Mouse (Mus musculus): ENCODE results near the gene Sctr. TPM values are rescaled to one million over a fixed set of nuclear protein-coding genes. Genes with fewer than 3 reads are reported as not detected.

Sctr gene
- polyA plus RNA-seq (2015; fragmentation: Nextera tagmentation; extraction: Ambion mirVana) = 0.26 TPM in 1 of 2 replicates, not detected in the other

- H3K4me2 ChIP-seq = peak within 1 kb of the TSS; percentile 60
- peaks cover 35% of the 10 kb centered on the region for H3K27me3 ChIP-seq
- no peaks in the 10 kb centered on the region for H3K9me3 ChIP-seq
- whole genome bisulfite sequencing = 2% methylated on average over 39 of the region's 39 CpGs
- H3K9ac ChIP-seq = no peak within 1 kb of the TSS
- H3K36me3 ChIP-seq = no peaks in the 10 kb centered on the region
- H3K4me1 ChIP-seq = peaks cover 21% of the 10 kb centered on the region
- no peak within 1 kb of the TSS for H3K27ac ChIP-seq
- H3K4me3 ChIP-seq = peak within 1 kb of the TSS; percentile 37
- ATAC-seq (ENCODE audit: insufficient number of reproducible peaks, low FRiP score, low TSS enrichment, low read depth) = peak; percentile 48
Observed at GRCm38 (mm10) chr1:120006844-120007790, at the start of gene Sctr. Gene Sctr (plus strand): TSS chr1:120006894.

GRCm38 (mm10) chr1:119957716-119958222, 48.9 kb upstream of the Sctr start:
- no peak overlapping the region for H3K4me2 ChIP-seq
- H3K27me3 ChIP-seq = no peaks in the 10 kb centered on the region
- no peak overlapping the region for H3K9ac ChIP-seq
- ATAC-seq (ENCODE audit: insufficient number of reproducible peaks, low FRiP score, low TSS enrichment, low read depth) = no peak
- H3K36me3 ChIP-seq = no peaks in the 10 kb centered on the region
- WGBS = 51% methylated on average over 9 of the region's 9 CpGs
- H3K9me3 ChIP-seq = no peaks in the 10 kb centered on the region
- no peak overlapping the region for H3K4me3 ChIP-seq
- no peaks in the 10 kb centered on the region for H3K4me1 ChIP-seq
- H3K27ac ChIP-seq = no peak overlapping the region

- no peaks in the 10 kb centered on the region for H3K27me3 ChIP-seq
- H3K4me2 ChIP-seq = no peak overlapping the region
- 90% methylated on average over 4 of the region's 4 CpGs for WGBS
- H3K4me1 ChIP-seq = no peaks in the 10 kb centered on the region
- 0 out of 2 replicates have a peak, but pooled peaks have one; percentile 42 for ATAC-seq (ENCODE audit: insufficient number of reproducible peaks, low FRiP score, low TSS enrichment, low read depth)
- no peaks in the 10 kb centered on the region for H3K9me3 ChIP-seq
- no peak overlapping the region for H3K9ac ChIP-seq
- no peak overlapping the region for H3K4me3 ChIP-seq
- no peaks in the 10 kb centered on the region for H3K36me3 ChIP-seq
- H3K27ac ChIP-seq = no peak overlapping the region
Observed at GRCm38 (mm10) chr1:119959464-119959863, 47.2 kb upstream of the Sctr start.

DNA sequence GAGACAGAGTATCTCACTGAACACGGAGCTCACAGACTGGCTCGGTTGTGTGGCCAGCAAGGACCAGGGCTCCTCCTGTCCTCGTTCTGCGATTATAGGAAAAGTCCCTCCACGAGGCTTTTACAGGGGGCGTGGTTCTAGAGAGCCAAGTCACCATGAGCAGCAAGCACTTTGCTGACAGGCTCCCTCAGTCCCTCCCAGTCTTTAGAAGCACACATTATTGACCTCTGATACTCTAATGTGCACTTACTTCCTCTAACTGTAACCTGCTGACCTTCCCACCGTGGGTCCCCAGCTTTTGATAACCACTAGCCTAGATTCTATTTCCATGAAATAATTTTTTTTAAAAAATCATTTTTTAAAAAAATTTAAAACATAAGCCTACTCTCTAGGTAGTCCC, 46.8 kb upstream of the Sctr start:
- no peak for ATAC-seq (ENCODE audit: insufficient number of reproducible peaks, low FRiP score, low TSS enrichment, low read depth)
- no peaks in the 10 kb centered on the region for H3K9me3 ChIP-seq
- no peaks in the 10 kb centered on the region for H3K36me3 ChIP-seq
- H3K4me3 ChIP-seq = no peak overlapping the region
- no peak overlapping the region for H3K4me2 ChIP-seq
- no peaks in the 10 kb centered on the region for H3K27me3 ChIP-seq
- WGBS = 54% methylated on average over 7 of the region's 7 CpGs
- no peak overlapping the region for H3K9ac ChIP-seq
- no peak overlapping the region for H3K27ac ChIP-seq
- no peaks in the 10 kb centered on the region for H3K4me1 ChIP-seq

DNA sequence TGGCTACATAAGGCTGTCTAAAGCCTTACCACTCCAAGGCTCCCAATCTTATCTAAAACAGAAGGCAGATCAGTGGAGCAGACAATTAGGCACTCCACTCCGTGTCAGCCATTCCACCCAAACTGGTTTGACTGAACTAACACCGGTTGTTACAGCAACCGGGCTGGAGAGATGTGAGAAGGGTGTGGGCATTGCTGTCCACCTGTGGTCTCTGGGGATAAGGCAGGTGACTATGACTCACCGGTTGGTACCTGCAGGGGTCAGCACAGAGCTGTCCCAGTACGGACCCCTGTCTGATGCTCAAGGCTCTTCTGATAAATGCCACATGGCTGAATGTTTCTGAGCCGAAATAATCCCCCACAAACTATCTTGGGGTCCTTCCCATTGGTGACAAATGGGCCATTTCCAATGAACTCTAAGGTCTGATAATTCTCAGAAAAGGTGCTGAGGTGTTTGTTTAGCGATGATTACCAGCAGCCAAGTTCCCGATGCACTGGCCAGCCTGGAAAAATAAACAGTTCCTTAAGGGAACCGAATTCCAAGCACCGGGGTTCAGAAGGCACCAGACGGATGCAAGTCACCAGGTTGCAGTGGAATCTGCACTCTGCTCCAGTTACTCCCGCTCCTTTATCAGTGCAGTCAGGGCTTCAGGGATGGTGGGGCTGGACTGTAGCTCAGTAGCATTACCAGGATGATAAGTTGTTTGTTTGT, 40.7 kb upstream of the Sctr start:
- ATAC-seq (ENCODE audit: insufficient number of reproducible peaks, low FRiP score, low TSS enrichment, low read depth) = no peak
- no peaks in the 10 kb centered on the region for H3K36me3 ChIP-seq
- no peak overlapping the region for H3K9ac ChIP-seq
- no peaks in the 10 kb centered on the region for H3K9me3 ChIP-seq
- no peak overlapping the region for H3K27ac ChIP-seq
- no peak overlapping the region for H3K4me2 ChIP-seq
- H3K4me1 ChIP-seq = no peaks in the 10 kb centered on the region
- H3K27me3 ChIP-seq = no peaks in the 10 kb centered on the region
- H3K4me3 ChIP-seq = no peak overlapping the region
- 42% methylated on average over 12 of the region's 12 CpGs for WGBS

- ATAC-seq (ENCODE audit: insufficient number of reproducible peaks, low FRiP score, low TSS enrichment, low read depth) = no peak
Observed at GRCm38 (mm10) chr1:119973117-119973516, 33.6 kb upstream of the Sctr start.

DNA sequence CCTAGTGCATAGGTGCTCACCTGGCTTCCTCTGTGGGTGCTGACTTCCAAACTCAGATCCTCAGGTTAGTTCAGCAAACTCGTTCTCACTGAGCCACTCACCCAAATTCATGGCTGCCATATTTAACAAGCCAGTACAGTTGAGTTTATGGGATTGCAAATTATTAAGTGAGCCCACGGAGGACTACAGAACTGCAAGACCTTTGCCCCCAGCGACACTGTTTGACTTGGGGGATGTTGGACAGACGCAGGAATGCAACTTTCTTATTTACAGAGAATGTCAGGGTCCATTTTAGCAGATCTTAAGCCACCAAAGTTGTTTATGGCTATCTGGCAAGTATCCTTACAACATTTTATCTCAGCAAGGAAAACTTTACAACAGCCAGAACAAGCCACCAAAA, 31.6 kb upstream of the Sctr start:
- no peaks in the 10 kb centered on the region for H3K36me3 ChIP-seq
- no peak overlapping the region for H3K4me3 ChIP-seq
- H3K4me1 ChIP-seq = no peaks in the 10 kb centered on the region
- no peak overlapping the region for H3K9ac ChIP-seq
- no peaks in the 10 kb centered on the region for H3K27me3 ChIP-seq
- H3K9me3 ChIP-seq = no peaks in the 10 kb centered on the region
- no peak for ATAC-seq (ENCODE audit: insufficient number of reproducible peaks, low FRiP score, low TSS enrichment, low read depth)
- 60% methylated on average over 4 of the region's 4 CpGs for WGBS
- no peak overlapping the region for H3K4me2 ChIP-seq
- no peak overlapping the region for H3K27ac ChIP-seq

More at GRCm38 (mm10) chr1:119973117-119973516, 33.6 kb upstream of the Sctr start:
- Histone ChIP-seq H3K4me2 (no peak overlapping the region), H3K4me3 (no peak overlapping the region), H3K27me3 (no peaks in the 10 kb centered on the region), H3K27ac (no peak overlapping the region), H3K4me1 (no peaks in the 10 kb centered on the region), H3K36me3 (no peaks in the 10 kb centered on the region), H3K9me3 (no peaks in the 10 kb centered on the region), H3K9ac (no peak overlapping the region)
- WGBS = 25% methylated on average over 4 of the region's 4 CpGs

DNA sequence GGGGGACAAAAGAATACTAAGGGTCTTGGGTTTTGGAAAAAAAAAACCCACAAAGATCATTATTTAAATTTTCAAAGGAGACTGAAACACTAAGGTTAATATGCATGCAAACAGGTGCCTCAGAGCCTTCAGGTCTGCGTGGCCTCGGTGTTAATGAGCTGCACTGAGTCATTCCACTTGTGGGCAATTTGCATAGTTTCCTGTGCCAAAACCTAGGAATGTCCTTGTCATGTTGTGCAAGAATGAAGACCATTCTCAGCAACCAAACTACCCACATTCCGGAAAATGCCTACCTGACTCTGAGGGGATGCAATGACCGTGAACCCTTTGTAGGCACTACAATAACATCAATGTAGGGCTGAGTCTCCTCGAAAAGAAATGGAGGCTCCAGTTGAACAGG, 20.1 kb upstream of the Sctr start:
- ATAC-seq (ENCODE audit: insufficient number of reproducible peaks, low FRiP score, low TSS enrichment, low read depth) = no peak
- Histone ChIP-seq H3K9ac (no peak overlapping the region), H3K27me3 (no peaks in the 10 kb centered on the region), H3K36me3 (no peaks in the 10 kb centered on the region), H3K27ac (no peak overlapping the region), H3K4me3 (no peak overlapping the region), H3K4me1 (no peaks in the 10 kb centered on the region), H3K4me2 (no peak overlapping the region), H3K9me3 (no peaks in the 10 kb centered on the region)
- 76% methylated on average over 5 of the region's 5 CpGs for WGBS

DNA sequence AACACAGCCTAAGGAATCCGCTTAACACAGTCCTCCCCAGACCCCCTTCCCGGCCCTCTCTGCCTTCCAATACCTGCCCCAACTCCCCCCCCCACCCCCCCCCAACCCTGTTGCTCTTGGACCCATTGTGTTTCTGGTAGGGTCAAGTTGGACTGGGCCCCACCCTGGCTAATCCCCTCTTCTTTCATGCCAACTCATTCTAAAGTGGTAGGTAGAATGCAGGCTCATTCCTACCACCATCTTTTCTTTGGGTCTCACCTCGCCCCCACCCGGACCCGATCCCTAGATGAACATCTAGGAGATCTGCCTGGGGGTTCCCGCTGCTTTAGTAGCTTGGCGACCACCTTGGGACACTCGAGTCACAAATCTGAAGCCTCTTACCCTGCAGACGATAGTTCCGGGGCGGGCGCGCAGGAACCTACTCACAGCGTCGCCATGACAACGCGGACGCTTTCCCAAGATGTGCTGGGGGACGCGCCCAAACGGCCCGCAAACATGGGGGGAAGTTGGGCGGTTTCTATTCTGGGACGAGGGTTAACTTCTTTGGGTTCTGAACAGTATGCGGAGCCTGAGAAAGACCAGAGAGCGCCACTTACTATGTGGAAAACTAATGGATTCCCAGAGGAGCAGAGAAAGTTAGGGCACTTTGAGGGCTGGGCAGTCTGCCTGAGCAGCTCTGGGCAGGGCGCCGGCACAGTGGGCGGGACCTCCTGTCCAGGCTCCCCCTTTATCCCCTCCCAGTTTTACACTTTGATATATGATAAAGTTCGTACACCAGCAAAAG, 9.7 kb upstream of the Sctr start, which contains the start of gene Cfap221:
TSS of gene Cfap221 (minus strand) at position 437 of the 784 bp plus-strand sequence.
- Histone ChIP-seq H3K9ac (no peak within 1 kb of the TSS), H3K4me3 (peak within 1 kb of the TSS; percentile 50), H3K4me2 (peak within 1 kb of the TSS; percentile 78), H3K27me3 (no peaks in the 10 kb centered on the region), H3K4me1 (peaks cover 8% of the 10 kb centered on the region), H3K27ac (no peak within 1 kb of the TSS), H3K9me3 (no peaks in the 10 kb centered on the region), H3K36me3 (no peaks in the 10 kb centered on the region)
- 5% methylated on average over 30 of the region's 30 CpGs for WGBS
- peak; percentile 59; the same call in 1 of the 2 replicates for ATAC-seq (ENCODE audit: insufficient number of reproducible peaks, low FRiP score, low TSS enrichment, low read depth)

DNA sequence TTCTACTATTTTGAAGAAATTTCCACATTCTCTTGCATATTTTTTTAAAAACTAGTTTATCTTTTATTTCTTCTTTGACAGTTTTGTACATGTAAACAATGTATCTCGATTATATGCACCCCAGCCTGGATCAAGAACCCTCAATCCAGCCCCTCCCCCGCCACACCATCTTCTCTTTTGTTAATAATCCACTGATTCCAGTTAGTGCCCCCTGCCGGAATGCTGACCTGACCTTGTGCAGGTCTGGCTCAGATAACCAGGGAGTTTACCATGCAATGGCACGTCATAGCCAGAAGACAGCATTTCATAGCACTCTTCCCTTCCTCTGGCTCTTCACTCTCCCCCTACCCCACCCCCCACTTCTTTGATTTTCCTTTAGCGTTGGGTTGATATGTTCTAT, 9.1 kb upstream of the Sctr start:
- H3K36me3 ChIP-seq = no peaks in the 10 kb centered on the region
- H3K4me2 ChIP-seq = peak overlapping the region; percentile 78
- 31% methylated on average over 5 of the region's 5 CpGs for WGBS
- no peak overlapping the region for H3K27ac ChIP-seq
- no peaks in the 10 kb centered on the region for H3K9me3 ChIP-seq
- peak overlapping the region; percentile 50 for H3K4me3 ChIP-seq
- ATAC-seq (ENCODE audit: insufficient number of reproducible peaks, low FRiP score, low TSS enrichment, low read depth) = no peak
- H3K9ac ChIP-seq = no peak overlapping the region
- H3K27me3 ChIP-seq = no peaks in the 10 kb centered on the region
- H3K4me1 ChIP-seq = peaks cover 8% of the 10 kb centered on the region

DNA sequence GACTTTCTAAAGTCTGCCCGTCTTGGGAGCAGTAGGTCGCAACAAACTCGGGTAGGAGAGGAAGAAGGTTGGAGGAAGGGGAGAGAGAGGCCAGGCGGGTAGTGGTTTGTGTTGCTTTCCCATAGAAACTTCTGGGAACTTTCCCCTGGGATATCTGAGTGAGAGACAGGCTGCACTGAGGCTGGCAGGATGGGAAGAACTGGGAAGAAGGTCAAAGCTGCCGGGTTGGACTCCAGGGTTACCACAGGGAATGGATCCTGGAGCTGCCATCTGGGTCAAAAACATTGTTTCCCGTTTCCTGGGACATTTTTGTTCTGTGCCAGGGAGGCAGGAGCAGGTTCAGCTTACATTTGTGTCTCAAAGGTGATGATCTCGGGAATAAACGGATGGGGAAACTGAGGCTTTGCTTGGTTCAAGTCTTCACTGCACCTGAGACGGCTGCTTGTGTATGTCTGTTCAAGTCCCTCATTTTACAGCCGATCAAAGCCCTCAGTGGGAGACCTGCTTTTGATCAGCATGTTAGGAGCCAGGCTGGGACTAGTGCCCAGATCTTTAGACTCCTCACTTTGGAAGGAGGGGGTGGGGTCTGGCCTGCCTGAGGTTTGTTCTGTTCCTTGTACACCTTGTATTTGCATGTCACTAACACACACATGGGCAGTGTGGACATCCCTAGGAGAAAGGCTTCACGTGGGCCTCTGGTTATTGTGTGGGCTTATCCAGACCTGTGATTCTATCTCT, 1.3 kb downstream of the Sctr start:
- no peak for ATAC-seq (ENCODE audit: insufficient number of reproducible peaks, low FRiP score, low TSS enrichment, low read depth)
- Histone ChIP-seq H3K9ac (no peak overlapping the region), H3K4me3 (peak overlapping the region; percentile 37; the same call in 1 of the 2 replicates), H3K4me2 (peak overlapping the region; percentile 60; the same call in 1 of the 2 replicates), H3K27me3 (peaks cover 35% of the 10 kb centered on the region), H3K4me1 (peaks cover 21% of the 10 kb centered on the region), H3K27ac (no peak overlapping the region), H3K36me3 (no peaks in the 10 kb centered on the region), H3K9me3 (no peaks in the 10 kb centered on the region)
- WGBS = 24% methylated on average over 11 of the region's 11 CpGs

Data from limb, embryonic 15.5 days (tissue).